Mouse (Mus musculus) bone marrow, adult 2 months (tissue): ENCODE data around the gene Cblc.

Experiments
- CTCF ChIP-seq: fragments of 200-500 bp; IDR thresholded peaks from 2 replicates; pipeline ENCODE4 v1.5.1; 2011; ENCODE audit warnings: low read length, control low read depth; ENCODE audit not compliant: control insufficient read depth, insufficient read depth
- POLR2A ChIP-seq: fragments of 200-500 bp; IDR thresholded peaks from 2 replicates; pipeline ENCODE4 v1.6.1; 2011; ENCODE audit warnings: low read depth, mild to moderate bottlenecking, control low read depth, low read length, borderline replicate concordance; ENCODE audit not compliant: control insufficient read depth

DNA sequence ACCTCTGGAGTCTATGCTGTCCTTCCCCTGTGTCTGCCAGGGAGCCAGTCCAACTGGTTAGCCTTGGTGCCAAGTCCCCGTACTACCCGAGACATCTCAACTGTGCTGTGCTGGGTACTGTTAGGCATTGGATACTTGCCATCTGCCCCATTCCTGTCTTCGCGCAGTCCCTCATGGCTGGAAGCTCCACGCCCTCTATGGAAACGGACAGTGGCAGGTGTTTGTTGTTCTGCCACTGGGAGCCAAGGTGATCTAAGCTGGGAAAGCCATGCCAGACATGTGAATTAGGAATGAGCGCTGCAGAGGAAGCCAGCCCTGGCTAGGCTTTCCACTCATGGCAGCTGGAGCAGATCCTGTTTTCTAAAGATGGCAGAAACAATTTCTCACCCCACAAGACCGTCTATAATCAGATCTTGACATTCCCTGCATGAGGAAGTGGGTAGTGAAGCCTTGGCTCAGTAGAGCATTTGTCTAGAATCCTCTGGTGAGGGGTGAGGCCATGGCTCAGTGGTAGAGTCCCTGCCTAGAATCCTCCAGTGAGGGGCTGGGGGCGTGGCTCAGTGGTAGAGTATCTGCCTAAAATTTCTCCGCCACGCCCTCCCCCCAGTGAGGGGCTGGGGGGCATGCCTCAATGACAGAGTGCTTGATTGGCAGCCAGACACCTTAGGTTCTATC lies 19.4 kb downstream of the Cblc start:
- TF ChIP-seq CTCF (no peak), POLR2A (no peak)
